Mouse (Mus musculus): ENCODE data around the gene Crim1.

Crim1 gene

DNA sequence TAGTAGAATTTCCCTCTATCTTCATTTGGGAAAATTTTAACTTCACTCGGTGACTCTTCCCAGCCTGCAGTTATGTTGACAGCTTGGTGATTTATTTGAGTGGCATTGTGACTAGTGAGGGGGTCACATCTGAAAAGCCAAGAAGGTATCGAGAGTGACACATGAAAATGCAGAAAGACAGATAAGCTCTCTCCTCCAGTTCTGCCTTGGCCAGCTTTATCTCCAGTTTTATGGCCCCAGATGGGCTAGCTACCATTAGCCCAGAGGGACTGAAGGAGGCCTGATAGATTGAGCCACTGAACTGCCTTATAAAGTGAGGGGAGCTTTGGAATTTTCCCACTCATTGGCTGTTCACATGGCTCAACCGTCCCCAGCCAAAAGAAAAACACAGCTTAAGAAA lies 128.2 kb downstream of the Crim1 start:
- DNase-seq (ENCODE audit: low read depth) = peak; percentile 66

GRCm38 (mm10) chr17:78331438-78331837 lies 131.4 kb downstream of the Crim1 start:
- no peak for DNase-seq (ENCODE audit: low read depth)

GRCm38 (mm10) chr17:78333275-78333674 lies 133.2 kb downstream of the Crim1 start:
- DNase-seq (ENCODE audit: low read depth) = no peak

- no peak for DNase-seq (ENCODE audit: low read depth)
These were observed 135.2 kb downstream of the Crim1 start for GRCm38 (mm10) chr17:78335250-78335649.

DNA sequence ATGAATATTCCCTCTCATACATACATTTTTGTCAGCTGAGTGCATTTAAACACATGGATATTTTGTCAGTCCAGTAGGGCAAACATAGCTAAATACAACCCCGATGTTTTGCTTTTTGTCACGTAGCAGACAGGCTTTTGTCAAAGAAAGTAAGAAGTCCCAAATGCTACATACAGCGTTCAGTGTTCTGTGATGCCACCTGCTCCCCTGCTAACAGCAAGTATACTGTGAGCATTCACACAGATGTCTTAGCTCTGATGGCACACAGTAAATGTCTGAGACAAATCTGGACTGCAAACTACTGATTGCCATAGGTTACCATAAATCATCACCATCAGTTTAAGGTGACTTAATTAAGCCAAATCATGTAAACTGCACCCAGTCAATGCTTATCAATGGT lies 143.6 kb downstream of the Crim1 start:
- DNase-seq (ENCODE audit: low read depth) = no peak

GRCm38 (mm10) chr17:78347111-78347801 lies 147.2 kb downstream of the Crim1 start:
- no peak for DNase-seq (ENCODE audit: low read depth)

- no peak for DNase-seq (ENCODE audit: low read depth)
These were observed 151.8 kb downstream of the Crim1 start for GRCm38 (mm10) chr17:78351676-78352499.

GRCm38 (mm10) chr17:78352500-78352855 lies 152.4 kb downstream of the Crim1 start:
- no peak for DNase-seq (ENCODE audit: low read depth)

- no peak for DNase-seq (ENCODE audit: low read depth)
These were observed 154.4 kb downstream of the Crim1 start for GRCm38 (mm10) chr17:78354411-78354810.

GRCm38 (mm10) chr17:78354871-78355270 lies 154.8 kb downstream of the Crim1 start:
- no peak for DNase-seq (ENCODE audit: low read depth)

DNA sequence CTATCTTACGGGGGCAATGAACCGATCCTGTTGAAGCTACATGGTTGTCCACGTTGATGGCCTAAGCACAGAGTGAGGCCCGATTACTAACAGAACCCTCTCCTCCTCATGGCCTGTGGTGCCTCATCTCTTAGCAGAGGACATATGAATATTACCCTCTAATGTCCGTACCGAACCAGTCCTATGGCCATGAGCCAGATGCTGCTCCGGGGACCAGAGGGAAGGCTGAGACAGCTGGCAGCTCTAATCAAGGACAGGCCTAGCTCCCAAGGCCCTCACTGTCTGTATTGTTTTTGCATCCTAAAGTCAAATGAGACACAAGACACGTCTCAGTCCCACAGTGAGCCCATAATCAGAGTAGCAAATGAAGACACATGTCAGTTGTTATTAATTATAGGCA lies 155.6 kb downstream of the Crim1 start:
- DNase-seq (ENCODE audit: low read depth) = no peak

- DNase-seq (ENCODE audit: low read depth) = no peak
These were observed 157.7 kb downstream of the Crim1 start for GRCm38 (mm10) chr17:78357753-78358152.

DNA sequence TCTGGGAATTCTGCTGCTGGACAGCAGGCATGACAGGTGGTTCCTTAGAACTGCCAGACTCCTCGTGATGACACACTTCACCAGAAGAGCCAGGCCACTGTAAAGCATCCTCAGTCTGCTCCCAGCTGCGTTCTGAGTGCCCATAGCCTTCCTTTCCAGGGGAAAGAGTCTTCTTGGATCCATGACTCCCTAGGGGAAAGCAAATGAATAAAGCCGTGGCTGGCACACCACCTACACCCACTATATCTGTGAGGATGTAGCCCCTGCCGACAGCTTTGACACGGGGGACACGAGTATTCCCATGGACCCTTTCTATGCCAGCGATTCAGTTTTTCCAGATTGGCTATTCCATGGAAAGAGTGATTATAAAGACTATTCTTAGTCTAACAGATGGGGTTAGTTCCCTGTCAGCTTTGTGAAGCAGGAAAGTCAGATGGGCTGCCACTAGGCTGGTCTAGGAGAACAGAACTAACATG lies 158.2 kb downstream of the Crim1 start:
- no peak for DNase-seq (ENCODE audit: low read depth)

GRCm38 (mm10) chr17:78361939-78362728 lies 162.1 kb downstream of the Crim1 start:
- peak; percentile 21 for DNase-seq (ENCODE audit: low read depth)

- no peak for DNase-seq (ENCODE audit: low read depth)
These were observed 164.7 kb downstream of the Crim1 start for GRCm38 (mm10) chr17:78364555-78365302.

DNA sequence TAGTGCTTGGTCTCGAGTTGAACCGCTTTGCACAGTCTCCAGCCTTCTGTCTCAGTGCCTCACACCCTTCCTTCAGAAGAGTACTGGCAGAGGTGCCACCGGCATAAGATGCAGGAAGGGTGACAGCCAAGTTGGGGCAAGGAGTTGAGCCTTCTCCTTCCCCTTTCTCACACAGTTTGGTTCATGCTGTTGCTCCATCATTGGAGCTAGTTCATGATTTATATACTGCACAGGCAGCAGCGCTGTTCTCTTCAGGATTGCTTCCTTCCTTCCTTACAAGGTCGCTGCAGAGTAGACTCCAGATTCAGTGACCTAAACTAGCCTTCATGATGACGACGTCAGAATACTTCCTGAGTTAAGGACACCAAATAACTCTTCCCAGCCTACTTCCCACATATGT lies 166.0 kb downstream of the Crim1 start:
- no peak for DNase-seq (ENCODE audit: low read depth)

GRCm38 (mm10) chr17:78368481-78368880 lies 168.4 kb downstream of the Crim1 start:
- DNase-seq (ENCODE audit: low read depth) = no peak

- no peak for DNase-seq (ENCODE audit: low read depth)
These were observed 170.4 kb downstream of the Crim1 start for GRCm38 (mm10) chr17:78370445-78370844.

GRCm38 (mm10) chr17:78373174-78373573 lies 173.1 kb downstream of the Crim1 start:
- DNase-seq (ENCODE audit: low read depth) = no peak

DNA sequence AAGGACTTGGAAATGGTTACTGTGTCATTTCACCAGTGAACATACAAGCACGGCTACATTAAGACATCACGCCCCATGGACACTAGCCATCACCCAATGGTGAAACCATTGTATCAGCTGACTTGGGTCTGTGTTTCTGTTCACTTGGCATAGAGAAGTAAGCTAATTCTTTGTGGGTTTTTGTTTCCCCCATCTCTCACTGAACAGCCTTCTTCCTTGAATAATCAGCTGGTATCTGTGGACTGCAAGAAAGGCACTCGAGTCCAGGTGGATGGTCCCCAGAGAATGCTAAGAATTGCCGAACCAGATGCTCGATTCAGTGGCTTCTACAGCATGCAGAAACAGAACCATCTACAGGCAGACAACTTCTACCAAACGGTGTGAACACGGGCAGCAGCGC lies 173.8 kb downstream of the Crim1 start:
- no peak for DNase-seq (ENCODE audit: low read depth)

DNA sequence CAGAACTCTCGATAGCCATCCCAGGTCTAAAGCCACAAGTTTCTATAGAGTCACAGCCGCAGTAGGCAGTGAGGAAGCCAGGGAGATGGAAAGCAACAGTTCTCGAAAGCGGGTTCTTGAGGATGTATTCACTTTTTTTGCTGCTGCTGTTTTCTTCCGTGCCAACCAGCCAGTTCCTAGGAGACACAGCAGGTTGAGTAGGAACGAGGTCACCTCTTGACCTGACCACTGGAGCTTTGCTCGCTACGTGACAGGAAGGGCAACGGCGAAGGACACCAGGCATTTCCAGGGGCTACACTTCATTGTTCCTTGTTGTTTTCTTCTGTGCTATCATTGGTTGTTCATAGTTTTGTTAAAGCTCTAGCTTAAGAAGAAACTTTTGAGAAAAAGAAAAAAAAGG lies 174.7 kb downstream of the Crim1 start:
- no peak for DNase-seq (ENCODE audit: low read depth)

- DNase-seq (ENCODE audit: low read depth) = no peak
These were observed 176.5 kb downstream of the Crim1 start for GRCm38 (mm10) chr17:78376587-78376986.
